Mouse (Mus musculus): Measurements from ENCODE around the gene Olfr697.

Olfr697 gene

DNA sequence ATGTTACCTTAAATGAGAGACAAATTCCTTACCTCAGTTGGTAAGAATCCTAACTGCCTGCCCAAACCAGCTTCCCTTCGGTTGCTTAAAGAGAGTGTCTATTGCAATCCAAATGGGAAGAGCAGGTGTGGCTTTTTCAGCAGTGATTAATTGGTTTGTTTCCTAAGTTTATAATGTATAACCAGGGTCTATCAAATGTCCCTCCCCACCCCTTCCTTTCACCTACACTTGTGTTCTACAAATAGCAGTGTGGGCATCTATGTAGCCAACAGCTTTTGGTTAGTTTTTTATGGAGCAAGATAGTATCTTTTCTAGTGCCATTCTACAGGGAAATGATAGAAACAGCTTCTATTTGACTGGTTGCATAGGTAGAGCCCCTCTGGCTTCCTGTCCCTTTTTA, at the start of gene Olfr697:
Olfr697 (minus strand) TSS at position 101 of the 400 bp plus-strand sequence.
- TF ChIP-seq GATA4 (IDR thresholded peaks at IDR 0.05; ENCODE audit: insufficient replicate concordance, low read length): no peak

GRCm38 (mm10) chr7:106788330-106788729, 46.1 kb upstream of the Olfr697 start:
- no peak for TF ChIP-seq GATA4 (IDR thresholded peaks at IDR 0.05; ENCODE audit: insufficient replicate concordance, low read length)

DNA sequence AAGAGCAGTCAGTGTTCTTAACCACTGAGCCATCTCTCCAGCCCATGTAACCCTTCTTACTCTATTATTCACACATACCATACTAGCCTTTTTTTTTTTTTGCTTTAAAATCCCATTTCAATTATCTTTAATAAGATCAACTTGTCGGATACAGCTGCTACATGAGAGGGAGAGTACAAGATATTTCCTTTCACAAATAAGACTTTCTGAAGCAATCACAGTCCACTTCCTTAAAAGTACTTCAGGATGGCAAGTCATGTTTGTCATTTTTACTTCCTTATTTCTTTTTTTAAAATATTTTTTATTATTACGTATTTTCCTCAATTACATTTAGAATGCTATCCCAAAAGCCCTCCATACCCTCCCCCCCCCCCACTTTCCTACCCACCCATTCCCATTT, 16.6 kb upstream of the Olfr697 start:
- no peak for TF ChIP-seq GATA4 (IDR thresholded peaks at IDR 0.05; ENCODE audit: insufficient replicate concordance, low read length)

DNA sequence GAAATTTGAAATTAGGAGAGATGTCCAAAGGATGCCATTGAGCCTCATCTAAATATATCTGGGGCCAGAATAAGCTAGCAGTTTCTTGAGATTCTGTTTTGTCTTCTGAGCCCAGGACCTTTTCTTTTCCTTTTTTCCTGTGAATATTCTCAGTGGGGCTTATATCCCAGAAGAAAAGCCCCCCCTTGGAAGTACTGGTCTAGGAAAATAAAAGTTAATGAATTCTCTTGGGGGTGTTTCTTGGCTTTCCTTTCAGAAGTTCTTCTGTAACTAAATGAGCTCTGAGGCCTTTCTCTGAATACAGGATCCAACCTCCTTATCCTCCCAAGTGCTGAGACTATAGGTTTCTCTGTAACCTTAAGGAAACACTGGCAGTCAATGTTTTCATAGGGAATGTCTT, 13.1 kb upstream of the Olfr697 start, which contains the start of gene Olfr698:
Olfr698 (minus strand) TSS at position 101 of the 400 bp plus-strand sequence.
- TF ChIP-seq GATA4 (IDR thresholded peaks at IDR 0.05; ENCODE audit: insufficient replicate concordance, low read length): no peak

- TF ChIP-seq GATA4 (IDR thresholded peaks at IDR 0.05; ENCODE audit: insufficient replicate concordance, low read length): no peak
Observed at GRCm38 (mm10) chr7:106745811-106746210, 3.6 kb upstream of the Olfr697 start.

GRCm38 (mm10) chr7:106737028-106737427, 5.2 kb downstream of the Olfr697 start:
- TF ChIP-seq GATA4 (IDR thresholded peaks at IDR 0.05; ENCODE audit: insufficient replicate concordance, low read length): no peak

- TF ChIP-seq GATA4 (IDR thresholded peaks at IDR 0.05; ENCODE audit: insufficient replicate concordance, low read length): no peak
Observed at GRCm38 (mm10) chr7:106733717-106734116, 8.5 kb downstream of the Olfr697 start.

DNA sequence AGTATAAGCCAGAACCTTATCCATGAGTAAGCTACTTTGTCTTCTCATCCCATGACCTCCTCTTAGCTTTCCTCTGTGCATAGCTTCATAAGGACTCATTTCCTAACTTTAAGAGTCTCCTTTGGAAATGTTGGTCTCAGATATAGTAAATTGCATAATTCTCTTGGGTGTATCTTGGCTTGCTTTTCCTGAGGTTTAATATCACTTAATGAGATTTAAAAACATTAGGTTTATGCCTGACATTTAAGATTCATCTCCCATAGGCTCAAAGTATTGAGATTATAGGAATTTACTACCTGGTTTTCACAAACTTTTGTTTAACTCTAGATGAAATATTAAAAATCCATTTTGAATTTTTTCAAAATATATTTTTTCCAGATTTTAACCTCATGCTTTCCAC, 25.9 kb downstream of the Olfr697 start, which contains the start of gene Olfr695:
Olfr695 (minus strand) TSS at position 101 of the 400 bp plus-strand sequence.
- no peak for TF ChIP-seq GATA4 (IDR thresholded peaks at IDR 0.05; ENCODE audit: insufficient replicate concordance, low read length)

- no peak for TF ChIP-seq GATA4 (IDR thresholded peaks at IDR 0.05; ENCODE audit: insufficient replicate concordance, low read length)
Observed at GRCm38 (mm10) chr7:106711463-106711862, 30.8 kb downstream of the Olfr697 start.

- TF ChIP-seq GATA4 (IDR thresholded peaks at IDR 0.05; ENCODE audit: insufficient replicate concordance, low read length): peak; percentile 64
Observed at GRCm38 (mm10) chr7:106707705-106708104, 34.5 kb downstream of the Olfr697 start.

GRCm38 (mm10) chr7:106696891-106697290, 45.4 kb downstream of the Olfr697 start:
- no peak for TF ChIP-seq GATA4 (IDR thresholded peaks at IDR 0.05; ENCODE audit: insufficient replicate concordance, low read length)

DNA sequence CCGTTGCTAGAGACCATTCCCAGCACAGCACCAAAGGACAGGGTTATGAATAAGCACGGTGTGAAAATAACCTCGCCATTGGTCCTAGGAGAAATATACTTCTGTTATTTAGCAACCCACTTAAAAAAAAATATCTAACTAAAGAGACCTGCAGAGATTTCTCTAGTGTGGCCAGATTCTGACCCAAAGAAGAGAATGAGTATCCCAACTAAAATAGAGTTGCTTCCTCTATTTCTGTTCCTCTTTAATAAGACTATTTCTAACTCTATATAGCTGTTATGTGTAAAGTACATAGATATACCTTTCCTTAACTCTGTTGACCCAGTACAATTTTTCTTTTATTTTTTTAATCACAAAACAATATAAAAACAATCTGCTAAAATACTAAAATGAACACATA, 49.3 kb downstream of the Olfr697 start:
- no peak for TF ChIP-seq GATA4 (IDR thresholded peaks at IDR 0.05; ENCODE audit: insufficient replicate concordance, low read length)

GRCm38 (mm10) chr7:106691714-106692113, 50.5 kb downstream of the Olfr697 start, which contains the start of gene Olfr694:
Olfr694 (minus strand) TSS chr7:106691814.
- TF ChIP-seq GATA4 (IDR thresholded peaks at IDR 0.05; ENCODE audit: insufficient replicate concordance, low read length): no peak

Measured in liver, adult (tissue).